29 mouse cellular contexts compared by ENCODE assay signal in genomic region chr14:118304560-118304959, GRCm38 (mm10). TPM values are rescaled to one million over a fixed set of nuclear protein-coding genes. Genes with fewer than 3 reads are reported as not detected.
"Had no signal": no experiment of that assay in that cellular context is flagged by ENCODE, and none has a peak within 500 bp of the region (broad histone marks: within the 10 kb centered on the region; RNA-seq: fewer than 3 reads in every experiment).

No protein-coding gene starts in this region.

- H3K27me3 ChIP-seq: limb, embryonic 15.5 days; midbrain, embryonic 13.5 days; stomach, embryonic 15.5 days had no signal

- DNase-seq: kidney, postnatal 25 days; layer of hippocampus, adult 9-11 months; left cerebral cortex, postnatal 4 days; liver, postnatal 0 days; lung, embryonic 14.5 days; right cerebral cortex, postnatal 25 days; spleen, adult 18-20 months; thymus, adult 2 months; thymus, postnatal 14 days; thymus, postnatal 4 days had no signal

- H3K36me3 ChIP-seq: limb, embryonic 12.5 days; limb, embryonic 15.5 days; midbrain, embryonic 13.5 days; stomach, embryonic 15.5 days had no signal

- H3K4me3 ChIP-seq: layer of hippocampus, adult 2 months; limb, embryonic 12.5 days; limb, embryonic 15.5 days; midbrain, embryonic 13.5 days; stomach, embryonic 15.5 days had no signal

- H3K27ac ChIP-seq: kidney, postnatal 0 days; layer of hippocampus, adult 2 months; limb, embryonic 12.5 days; limb, embryonic 15.5 days; liver, embryonic 14.5 days; macrophage; midbrain, embryonic 13.5 days; stomach, embryonic 15.5 days had no signal

- H3K4me1 ChIP-seq: midbrain, embryonic 13.5 days had no signal

- H3K4me2 ChIP-seq: limb, embryonic 12.5 days; limb, embryonic 15.5 days; liver, embryonic 11.5 days; lung, embryonic 14.5 days; midbrain, embryonic 13.5 days; stomach, embryonic 15.5 days had no signal

- ATAC-seq: liver, postnatal 0 days; lung, postnatal 0 days; midbrain, embryonic 13.5 days; midbrain, embryonic 16.5 days had no signal

- H3K9me3 ChIP-seq: limb, embryonic 12.5 days; limb, embryonic 15.5 days; midbrain, embryonic 13.5 days; stomach, embryonic 15.5 days had no signal

- H3K9ac ChIP-seq: limb, embryonic 12.5 days; limb, embryonic 15.5 days; liver, embryonic 14.5 days; liver, postnatal 0 days; lung, embryonic 14.5 days; midbrain, embryonic 13.5 days; stomach, embryonic 15.5 days had no signal

RNA-seq across cellular contexts. Expression of gene Gm9376, which starts 37.8 kb away (rescaled TPM):
- total RNA-seq: layer of hippocampus, adult 2 months; layer of hippocampus, postnatal 25 days; left cerebral cortex, adult 18-20 months; left cerebral cortex, postnatal 14 days; left cerebral cortex, postnatal 4 days; megakaryocyte, adult 5-6 weeks had no signal
- polyA plus RNA-seq: kidney, embryonic 14.5 days; kidney, postnatal 0 days; large intestine, adult 2 months; limb, embryonic 12.5 days; limb, embryonic 15.5 days; liver, embryonic 11.5 days; liver, embryonic 14.5 days; liver, postnatal 0 days; lung, embryonic 14.5 days; lung, postnatal 0 days; macrophage; midbrain, embryonic 13.5 days; midbrain, embryonic 16.5 days; neural tube, embryonic 11.5 days; neural tube, embryonic 14.5 days; stomach, embryonic 15.5 days; thymus, adult 2 months had no signal
